Mouse (Mus musculus) small intestine, adult 2 months (tissue): ENCODE measurements around the gene Dock2. TPM values are rescaled to one million over a fixed set of nuclear protein-coding genes. Genes with fewer than 3 reads are reported as not detected.

Experiments used
- H3K27ac ChIP-seq: fragments of 200-500 bp; 2 replicates; pipeline ENCODE4 v1.5.1; 2012; ENCODE audit warnings: low read depth, low read length, control low read depth, inconsistent platforms; ENCODE audit not compliant: insufficient read depth
- H3K27me3 ChIP-seq: fragments of 200-500 bp; 2 replicates; pipeline ENCODE4 v1.6.1; 2012; ENCODE audit warnings: mild to moderate bottlenecking, moderate library complexity, low read length, inconsistent platforms; ENCODE audit not compliant: control insufficient read depth, insufficient read depth
- H3K36me3 ChIP-seq: fragments of 200-500 bp; 2 replicates; pipeline ENCODE4 v1.6.1; 2012; ENCODE audit warnings: mild to moderate bottlenecking, low read length, control low read depth, inconsistent platforms; ENCODE audit not compliant: control insufficient read depth, insufficient read depth
- H3K4me1 ChIP-seq: fragments of 200-500 bp; 2 replicates; pipeline ENCODE4 v1.6.1; 2012; ENCODE audit warnings: low read length, inconsistent platforms, mixed read lengths; ENCODE audit not compliant: control insufficient read depth, insufficient read depth, insufficient read length
- H3K4me3 ChIP-seq: fragments of 200-500 bp; 2 replicates; pipeline ENCODE4 v1.5.1; 2012; ENCODE audit warnings: low read depth, mild to moderate bottlenecking, control low read depth, inconsistent platforms, low read length, moderate library complexity
- CTCF ChIP-seq: fragments of 200-500 bp; IDR thresholded peaks from 2 replicates; pipeline ENCODE4 v1.5.1; 2012; ENCODE audit warnings: low read depth, mild to moderate bottlenecking, control low read depth, inconsistent platforms, low read length, moderate library complexity, mixed read lengths; ENCODE audit not compliant: insufficient replicate concordance, insufficient read length; ENCODE audit errors: extremely low read depth
- POLR2A ChIP-seq: fragments of 200-500 bp; IDR thresholded peaks from 2 replicates; pipeline ENCODE4 v1.6.1; 2012; ENCODE audit warnings: low read depth, mild to moderate bottlenecking, control low read depth, inconsistent platforms, low read length, moderate library complexity
- WGBS: fragments of 180-500 bp; shearing (Covaris S2); methylation state at CpG from one replicate; pipeline ENCODE4 v1.1.7; 2018; 5-methylcytosine and 5-hydroxymethylcytosine counted together
- polyA plus RNA-seq: library from polyadenylated mRNA; depleted of rRNA; stranded (reverse); fragments of >200 nt; gene quantifications from 2 replicates; pipeline ENCODE4 v1.2.3, GENCODE M21; 2012

Gene Dock2
- polyA plus RNA-seq, 1 experiment = 2.5 TPM

- Histone ChIP-seq H3K36me3 (no peaks in the 10 kb centered on the region), H3K4me1 (no peaks in the 10 kb centered on the region), H3K4me3 (no peak within 1 kb of the TSS), H3K27me3 (no peaks in the 10 kb centered on the region), H3K27ac (no peak within 1 kb of the TSS)
- TF ChIP-seq CTCF (no peak), POLR2A (no peak)
- 14% methylated on average over 13 of the region's 13 CpGs for WGBS
These were observed 468.9 kb downstream of the Dock2 start, which contains the start of gene Fam196b for GRCm38 (mm10) chr11:34314534-34315379. TSS of gene Fam196b (plus strand) at chr11:34314822.

GRCm38 (mm10) chr11:34312208-34312607 is 471.5 kb downstream of the Dock2 start:
- Histone ChIP-seq H3K36me3 (no peaks in the 10 kb centered on the region), H3K4me1 (no peaks in the 10 kb centered on the region), H3K4me3 (no peak overlapping the region), H3K27ac (no peak overlapping the region), H3K27me3 (no peaks in the 10 kb centered on the region)
- 65% methylated on average over 7 of the region's 7 CpGs for WGBS
- TF ChIP-seq CTCF = no peak
- TF ChIP-seq POLR2A = no peak

GRCm38 (mm10) chr11:34311717-34312116 is 472.0 kb downstream of the Dock2 start:
- 51% methylated on average over 5 of the region's 5 CpGs for WGBS
- Histone ChIP-seq H3K27me3 (no peaks in the 10 kb centered on the region), H3K4me1 (no peaks in the 10 kb centered on the region), H3K4me3 (no peak overlapping the region), H3K36me3 (no peaks in the 10 kb centered on the region), H3K27ac (no peak overlapping the region)
- TF ChIP-seq CTCF = no peak
- no peak for TF ChIP-seq POLR2A

GRCm38 (mm10) chr11:34309360-34309759 is 474.3 kb downstream of the Dock2 start:
- 46% methylated on average over 2 of the region's 2 CpGs for WGBS
- Histone ChIP-seq H3K27ac (no peak overlapping the region), H3K36me3 (no peaks in the 10 kb centered on the region), H3K4me1 (no peaks in the 10 kb centered on the region), H3K27me3 (no peaks in the 10 kb centered on the region), H3K4me3 (no peak overlapping the region)
- TF ChIP-seq POLR2A = no peak
- no peak for TF ChIP-seq CTCF

- TF ChIP-seq CTCF = no peak
- no peak for TF ChIP-seq POLR2A
- no peaks in the 10 kb centered on the region for H3K4me1 ChIP-seq
- 91% methylated on average over 3 of the region's 3 CpGs for WGBS
- H3K27me3 ChIP-seq = no peaks in the 10 kb centered on the region
- H3K4me3 ChIP-seq = no peak overlapping the region
- H3K27ac ChIP-seq = no peak overlapping the region
- H3K36me3 ChIP-seq = no peaks in the 10 kb centered on the region
These were observed 475.0 kb downstream of the Dock2 start for GRCm38 (mm10) chr11:34308731-34309130.

- Histone ChIP-seq H3K4me1 (no peaks in the 10 kb centered on the region), H3K27ac (no peak overlapping the region), H3K27me3 (no peaks in the 10 kb centered on the region), H3K4me3 (no peak overlapping the region), H3K36me3 (no peaks in the 10 kb centered on the region)
- TF ChIP-seq CTCF (no peak), POLR2A (no peak)
- WGBS = 70% methylated on average over 3 of the region's 3 CpGs
These were observed 477.5 kb downstream of the Dock2 start for GRCm38 (mm10) chr11:34306231-34306630.

- WGBS = 89% methylated on average over 7 of the region's 7 CpGs
These were observed 483.6 kb downstream of the Dock2 start for GRCm38 (mm10) chr11:34300064-34300463.

More at GRCm38 (mm10) chr11:34300064-34300463, 483.6 kb downstream of the Dock2 start:
- no peak for TF ChIP-seq CTCF
- Histone ChIP-seq H3K4me1 (no peaks in the 10 kb centered on the region), H3K27me3 (no peaks in the 10 kb centered on the region), H3K36me3 (no peaks in the 10 kb centered on the region), H3K27ac (no peak overlapping the region), H3K4me3 (no peak overlapping the region)
